Comparison of ENCODE assay signal across 9 mouse cellular contexts in genomic region chr5:111761574-111761973, GRCm38 (mm10). TPM values are rescaled to one million over a fixed set of nuclear protein-coding genes. Genes with fewer than 3 reads are reported as not detected.
DNase-seq lines count a peak whose midpoint lies in the region; ATAC-seq and TF ChIP-seq lines count a peak whose summit lies in the region.
"Had no signal": no experiment of that assay in that cellular context is flagged by ENCODE, and none has a peak within 500 bp of the region (broad histone marks: within the 10 kb centered on the region; RNA-seq: fewer than 3 reads in every experiment).

No protein-coding gene starts in this region.

- peak overlapping the region; percentile 60 for H3K4me2 ChIP-seq in kidney, postnatal 0 days (ENCODE audit: low read length)
- H3K4me2 ChIP-seq in embryonic facial prominence, embryonic 15.5 days (replicated peaks), result peak overlapping the region; percentile 60
- peak overlapping the region; percentile 51 for H3K4me2 ChIP-seq in neural tube, embryonic 14.5 days (ENCODE audit: low read depth, low read length)

- no peak; the same call in 1 of the 2 replicates for ATAC-seq in kidney, postnatal 0 days (replicated peaks; ENCODE audit: low FRiP score, low read depth)
- no peak for ATAC-seq in embryonic facial prominence, embryonic 15.5 days (ENCODE audit: insufficient number of reproducible peaks, low FRiP score, low TSS enrichment, low read depth)
- ATAC-seq in neural tube, embryonic 14.5 days (ENCODE audit: low read depth), result no peak

- H3K9ac ChIP-seq in kidney, postnatal 0 days (ENCODE audit: low read depth, low read length), result no peak overlapping the region
- no peak overlapping the region for H3K9ac ChIP-seq in embryonic facial prominence, embryonic 15.5 days
- 0 out of 2 replicates have a peak overlapping the region, but pooled peaks have one; percentile 32 for H3K9ac ChIP-seq in neural tube, embryonic 14.5 days (replicated peaks; ENCODE audit: low read depth, low read length)

- 0 out of 2 replicates have a peak, but pooled peaks cover 5% of the 10 kb centered on the region for H3K27me3 ChIP-seq in kidney, postnatal 0 days (ENCODE audit: insufficient read depth, low read length)
- peaks cover 13% of the 10 kb centered on the region; the same call in 1 of the 2 replicates for H3K27me3 ChIP-seq in embryonic facial prominence, embryonic 15.5 days
- no peaks in the 10 kb centered on the region for H3K27me3 ChIP-seq in neural tube, embryonic 14.5 days (ENCODE audit: control insufficient read depth, insufficient read depth, low read length)

- peak overlapping the region; percentile 24 for H3K4me3 ChIP-seq in kidney, postnatal 0 days (replicated peaks; ENCODE audit: low read depth, low read length)
- H3K4me3 ChIP-seq in embryonic facial prominence, embryonic 15.5 days (replicated peaks), result peak overlapping the region; percentile 29
- peak overlapping the region; percentile 4 for H3K4me3 ChIP-seq in neural tube, embryonic 14.5 days (ENCODE audit: low read depth, low read length)

- H3K9me3 ChIP-seq in kidney, postnatal 0 days (replicated peaks; ENCODE audit: low read length), result no peaks in the 10 kb centered on the region
- no peaks in the 10 kb centered on the region for H3K9me3 ChIP-seq in embryonic facial prominence, embryonic 15.5 days (replicated peaks)
- H3K9me3 ChIP-seq in neural tube, embryonic 14.5 days (ENCODE audit: control insufficient read depth, low read length), result no peaks in the 10 kb centered on the region

- intact Hi-C loops in gastrocnemius, postnatal 36 days (cut with DNase I), result no loop called here

- H3K27ac ChIP-seq in kidney, postnatal 0 days, result no peak overlapping the region
- no peak overlapping the region for H3K27ac ChIP-seq in embryonic facial prominence, embryonic 15.5 days (replicated peaks)
- H3K27ac ChIP-seq in neural tube, embryonic 14.5 days (ENCODE audit: low read depth, low read length), result peak overlapping the region; percentile 80

- WGBS in kidney, postnatal 0 days, result under 1% methylated on average over 12 of the region's 12 CpGs
- WGBS in embryonic facial prominence, embryonic 15.5 days, result 2% methylated on average over 12 of the region's 12 CpGs
- under 1% methylated on average over 12 of the region's 12 CpGs for WGBS in neural tube, embryonic 14.5 days

- peaks cover 7% of the 10 kb centered on the region; the same call in 1 of the 2 replicates for H3K4me1 ChIP-seq in kidney, postnatal 0 days (replicated peaks; ENCODE audit: insufficient read depth, low read length)
- peaks cover 16% of the 10 kb centered on the region for H3K4me1 ChIP-seq in embryonic facial prominence, embryonic 15.5 days
- peaks cover 15% of the 10 kb centered on the region for H3K4me1 ChIP-seq in neural tube, embryonic 14.5 days (ENCODE audit: control insufficient read depth, insufficient read depth, low read length)

- no peaks in the 10 kb centered on the region for H3K36me3 ChIP-seq in kidney, postnatal 0 days (ENCODE audit: insufficient read depth, low read length)
- H3K36me3 ChIP-seq in embryonic facial prominence, embryonic 15.5 days, result no peaks in the 10 kb centered on the region
- H3K36me3 ChIP-seq in neural tube, embryonic 14.5 days (ENCODE audit: control insufficient read depth, insufficient read depth, low read length), result no peaks in the 10 kb centered on the region

- DNase-seq in kidney, postnatal 0 days (ENCODE audit: low spot score), result peak; percentile 52
- DNase-seq in kidney, adult 18-20 months, result no peak
- peak; percentile 29 for DNase-seq in kidney, postnatal 10 days
- DNase-seq in gastrocnemius, postnatal 36 days, result no peak
- DNase-seq in urinary bladder, postnatal 25 days (ENCODE audit: low spot score), result no peak
- DNase-seq in cerebellum, postnatal 36 days, result no peak

- no peak for TF ChIP-seq CTCF in kidney, postnatal 0 days (IDR thresholded peaks at IDR 0.05; ENCODE audit: low read depth)

RNA-seq across cellular contexts. Expression of gene Gm26897, which starts 27.9 kb away (rescaled TPM):
- not detected in 2 replicates for polyA plus RNA-seq in kidney, postnatal 0 days (2015; fragmentation: Nextera tagmentation; extraction: Ambion mirVana)
- polyA plus RNA-seq in embryonic facial prominence, embryonic 15.5 days (2015; fragmentation: Nextera tagmentation; extraction: Ambion mirVana), result not detected in 2 replicates
- polyA plus RNA-seq in neural tube, embryonic 14.5 days (2014; fragmentation: Nextera tagmentation; extraction: Ambion mirVana), result not detected in 2 replicates
- not detected for total RNA-seq in gastrocnemius, postnatal 36 days (2021)
- total RNA-seq: MEL had no signal

Comparison
In these comparisons a context has a peak if more than half of its experiments do, and no peak if none do; other contexts are left out.
1. DNase-seq: peak in kidney, postnatal 0 days (single experiment) and kidney, postnatal 10 days (single experiment); none in kidney, adult 18-20 months (single experiment), gastrocnemius, postnatal 36 days (0 of 2), urinary bladder, postnatal 25 days (single experiment) and cerebellum, postnatal 36 days (0 of 2).
2. Peak in every context shown above with its lines, with median percentiles within 50 percentile points of each other: H3K4me2 ChIP-seq and H3K4me3 ChIP-seq.